Mouse (Mus musculus) heart, embryonic 13.5 days (tissue): ENCODE data around the gene Tgfb1i1. TPM values are rescaled to one million over a fixed set of nuclear protein-coding genes. Genes with fewer than 3 reads are reported as not detected.
A peak's percentile ranks its signal among the peaks of the same experiment; 100 is the strongest.

ENCODE experiments used
- ATAC-seq: fragments of 200-750 bp; cut with Nextera tagmentation; 2 replicates; pipeline ENCODE4 v1.8.0; 2017; ENCODE audit warnings: moderate TSS enrichment; ENCODE audit not compliant: insufficient number of reproducible peaks, low FRiP score, low TSS enrichment; ENCODE audit errors: extremely low read depth
- H3K27ac ChIP-seq: fragments of 300-500 bp; sonication (generic); replicated peaks from 2 replicates; pipeline ENCODE4 v1.5.1; 2015; ENCODE audit warnings: moderate library complexity, mild to moderate bottlenecking, inconsistent platforms
- H3K27me3 ChIP-seq: fragments of 300-500 bp; sonication (generic); replicated peaks from 2 replicates; pipeline ENCODE4 v1.6.1; 2015; ENCODE audit warnings: mild to moderate bottlenecking, inconsistent platforms
- H3K36me3 ChIP-seq: fragments of 300-500 bp; sonication (generic); 2 replicates; pipeline ENCODE4 v1.6.1; 2015; ENCODE audit warnings: mild to moderate bottlenecking, inconsistent platforms
- H3K4me1 ChIP-seq: fragments of 300-500 bp; sonication (generic); 2 replicates; pipeline ENCODE4 v1.6.1; 2015; ENCODE audit warnings: inconsistent platforms
- H3K4me2 ChIP-seq: fragments of 300-500 bp; sonication (generic); 2 replicates; pipeline ENCODE4 v1.6.1; 2015; ENCODE audit warnings: inconsistent platforms, mild to moderate bottlenecking, moderate library complexity
- H3K4me3 ChIP-seq: fragments of 300-500 bp; sonication (generic); 2 replicates; pipeline ENCODE4 v1.5.1; 2015; ENCODE audit warnings: moderate library complexity, mild to moderate bottlenecking, inconsistent platforms
- H3K9ac ChIP-seq: fragments of 300-500 bp; sonication (generic); 2 replicates; pipeline ENCODE4 v1.6.1; 2015; ENCODE audit warnings: inconsistent platforms, mild to moderate bottlenecking, moderate library complexity
- H3K9me3 ChIP-seq: fragments of 300-500 bp; sonication (generic); 2 replicates; pipeline ENCODE4 v1.6.1; 2016; ENCODE audit warnings: inconsistent platforms
- WGBS: fragments of 180-500 bp; shearing (Covaris S2); methylation state at CpG from one replicate; pipeline ENCODE4 v1.1.7; 2015; ENCODE audit warnings: mixed read lengths; 5-methylcytosine and 5-hydroxymethylcytosine counted together
- polyA plus RNA-seq: library from polyadenylated mRNA; unstranded; fragments of >200 nt; fragmentation: Nextera tagmentation; extraction: Ambion mirVana; gene quantifications from 2 replicates; pipeline ENCODE4 v1.2.1, GENCODE M21; 2015

The Tgfb1i1 gene
- polyA plus RNA-seq, 1 experiment from 2014 or later: 177 TPM

GRCm38 (mm10) chr7:128234796-128235195 is 11.8 kb upstream of the Tgfb1i1 start:
- 78% methylated on average over 2 of the region's 2 CpGs for WGBS
- no peak overlapping the region for H3K4me3 ChIP-seq
- no peaks in the 10 kb centered on the region; the same call in none of the 2 replicates for H3K27me3 ChIP-seq
- ATAC-seq: no peak
- H3K9ac ChIP-seq: no peak overlapping the region
- H3K4me2 ChIP-seq: no peak overlapping the region
- peaks cover 21% of the 10 kb centered on the region for H3K4me1 ChIP-seq
- H3K27ac ChIP-seq: no peak overlapping the region
- H3K36me3 ChIP-seq: peaks cover 16% of the 10 kb centered on the region
- no peaks in the 10 kb centered on the region for H3K9me3 ChIP-seq

DNA sequence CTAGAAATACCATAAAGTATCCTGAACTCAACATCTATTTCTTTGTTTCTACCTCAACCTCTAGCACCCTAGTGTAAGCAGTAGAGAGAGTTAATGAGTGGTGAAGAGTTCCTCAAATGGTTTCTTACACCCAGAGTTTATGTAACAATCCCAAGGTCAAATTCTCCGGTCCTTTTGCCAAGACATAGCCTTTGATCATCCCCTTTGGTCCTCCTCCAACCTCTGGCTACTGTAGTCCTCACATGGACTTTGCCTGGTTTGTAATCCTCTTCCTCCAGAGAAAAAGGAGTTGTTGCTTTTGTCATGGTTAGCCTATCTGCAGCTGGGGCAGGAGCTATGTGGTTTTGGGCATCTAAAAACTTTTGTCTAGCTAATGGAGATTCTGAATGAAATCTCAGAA is 11.1 kb upstream of the Tgfb1i1 start:
- 80% methylated on average over 1 of the region's 1 CpGs for WGBS

DNA sequence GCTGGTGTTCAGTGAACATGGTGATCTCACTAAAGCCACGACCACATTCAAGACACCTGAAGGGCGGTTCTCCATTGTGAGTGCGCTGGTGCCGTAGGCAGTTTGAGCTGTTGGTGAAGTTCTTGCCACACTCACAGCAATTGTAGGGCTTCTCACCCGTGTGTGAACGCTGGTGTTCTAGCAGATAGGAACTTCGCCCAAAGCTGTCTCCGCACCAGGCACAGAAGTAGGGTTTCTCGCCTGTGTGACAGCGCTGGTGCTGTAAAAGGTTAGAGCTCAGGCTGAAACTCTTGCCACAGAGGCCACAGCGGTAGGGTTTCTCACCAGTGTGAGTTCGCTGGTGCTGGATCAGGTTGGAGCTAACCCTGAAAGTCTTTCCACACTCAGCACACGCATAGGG is 10.2 kb upstream of the Tgfb1i1 start:
- 88% methylated on average over 13 of the region's 13 CpGs for WGBS
- H3K9me3 ChIP-seq: no peaks in the 10 kb centered on the region
- peak overlapping the region; percentile 83 for H3K4me3 ChIP-seq
- peaks cover 31% of the 10 kb centered on the region for H3K4me1 ChIP-seq
- H3K4me2 ChIP-seq: peak overlapping the region; percentile 86
- H3K27me3 ChIP-seq: no peaks in the 10 kb centered on the region
- H3K9ac ChIP-seq: peak overlapping the region; percentile 89
- H3K36me3 ChIP-seq: peaks cover 32% of the 10 kb centered on the region
- no peak overlapping the region for H3K27ac ChIP-seq
- no peak for ATAC-seq

More for the DNA sequence above, 11.1 kb upstream of the Tgfb1i1 start:
- no peak overlapping the region for H3K4me3 ChIP-seq
- no peak overlapping the region for H3K4me2 ChIP-seq
- H3K4me1 ChIP-seq: peaks cover 27% of the 10 kb centered on the region
- no peak overlapping the region for H3K27ac ChIP-seq
- no peak overlapping the region for H3K9ac ChIP-seq
- H3K36me3 ChIP-seq: peaks cover 23% of the 10 kb centered on the region
- H3K27me3 ChIP-seq: no peaks in the 10 kb centered on the region; the same call in none of the 2 replicates
- H3K9me3 ChIP-seq: no peaks in the 10 kb centered on the region
- no peak for ATAC-seq

DNA sequence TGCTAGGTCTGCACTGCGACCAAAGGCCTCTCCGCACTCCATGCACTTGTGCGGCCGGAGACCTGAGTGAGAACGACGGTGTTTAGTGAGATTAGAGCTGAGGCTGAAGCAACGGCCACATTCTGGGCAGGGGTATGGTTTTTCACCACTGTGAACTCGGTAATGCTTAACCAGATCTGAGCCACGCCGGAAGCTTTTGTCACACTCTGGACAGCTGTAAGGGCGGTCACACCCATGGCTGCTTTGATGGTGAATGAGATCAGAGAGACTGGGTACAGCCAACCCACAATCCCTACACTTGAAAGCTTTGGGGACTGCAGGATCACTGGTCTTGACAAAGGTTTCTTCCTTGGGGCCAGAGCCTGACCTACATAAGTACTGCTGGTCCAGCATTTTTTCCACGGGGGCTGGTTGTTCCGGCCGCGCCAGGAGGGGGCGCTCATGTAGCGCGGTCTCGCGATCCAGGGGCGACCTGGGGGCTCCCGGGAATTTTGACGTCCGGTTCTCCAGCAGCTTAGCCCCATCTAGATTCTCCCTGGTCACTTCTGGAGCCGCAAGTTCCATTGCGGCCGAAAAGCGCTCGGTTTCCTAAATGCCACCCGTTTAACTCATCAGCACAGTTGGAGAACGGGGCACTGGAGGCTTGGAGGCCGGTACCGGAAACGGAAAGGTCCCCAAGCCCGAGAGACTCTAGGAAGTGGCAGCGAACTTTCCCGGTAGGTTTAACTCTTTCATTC is 9.6 kb upstream of the Tgfb1i1 start, which contains the start of gene Armc5:
Gene Armc5 (plus strand): TSS at position 487 of the 737 bp plus-strand sequence.
- Histone ChIP-seq H3K9me3 (no peaks in the 10 kb centered on the region), H3K4me3 (peak within 1 kb of the TSS; percentile 83), H3K36me3 (peaks cover 38% of the 10 kb centered on the region), H3K27ac (peak within 1 kb of the TSS; percentile 98), H3K27me3 (no peaks in the 10 kb centered on the region), H3K4me1 (peaks cover 31% of the 10 kb centered on the region), H3K4me2 (peak within 1 kb of the TSS; percentile 86), H3K9ac (peak within 1 kb of the TSS; percentile 89)
- 25% methylated on average over 37 of the region's 37 CpGs for WGBS
- ATAC-seq: no peak

DNA sequence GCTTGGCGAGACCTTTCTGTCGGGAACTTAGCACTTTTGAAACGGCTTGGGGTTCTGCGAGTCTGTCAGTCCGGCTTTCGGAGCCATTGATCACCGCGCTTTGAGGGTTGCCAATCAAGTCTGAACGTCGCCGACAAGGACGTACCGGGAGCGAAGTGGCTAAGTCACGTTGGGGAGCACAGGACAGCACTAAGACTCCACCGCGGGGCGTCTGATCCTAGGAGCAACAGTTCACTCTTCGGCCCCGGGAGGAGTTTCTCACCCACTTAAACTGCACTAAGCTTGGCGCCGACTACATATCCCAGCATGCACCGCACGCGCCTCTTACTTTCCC is 9.1 kb upstream of the Tgfb1i1 start:
- H3K9ac ChIP-seq: peak overlapping the region; percentile 89
- H3K27me3 ChIP-seq: no peaks in the 10 kb centered on the region
- ATAC-seq: no peak
- H3K4me2 ChIP-seq: peak overlapping the region; percentile 86
- peaks cover 44% of the 10 kb centered on the region for H3K36me3 ChIP-seq
- H3K4me3 ChIP-seq: peak overlapping the region; percentile 83
- under 1% methylated on average over 25 of the region's 25 CpGs for WGBS
- H3K9me3 ChIP-seq: no peaks in the 10 kb centered on the region
- H3K4me1 ChIP-seq: peaks cover 31% of the 10 kb centered on the region
- H3K27ac ChIP-seq: peak overlapping the region; percentile 98

- peak within 1 kb of the TSS; percentile 83 for H3K4me3 ChIP-seq
- H3K36me3 ChIP-seq: peaks cover 50% of the 10 kb centered on the region
- H3K9ac ChIP-seq: peak within 1 kb of the TSS; percentile 89
- H3K27ac ChIP-seq: peak within 1 kb of the TSS; percentile 98
- WGBS: under 1% methylated on average over 72 of the region's 72 CpGs
- no peaks in the 10 kb centered on the region for H3K9me3 ChIP-seq
- H3K27me3 ChIP-seq: no peaks in the 10 kb centered on the region
- ATAC-seq: peak; percentile 85
- H3K4me1 ChIP-seq: peaks cover 31% of the 10 kb centered on the region
- H3K4me2 ChIP-seq: peak within 1 kb of the TSS; percentile 86
Observed at GRCm38 (mm10) chr7:128237927-128238778, 8.5 kb upstream of the Tgfb1i1 start, which contains the start of gene 9130023H24Rik. TSS of gene 9130023H24Rik (minus strand) at chr7:128238031.

GRCm38 (mm10) chr7:128238991-128239390 is 7.6 kb upstream of the Tgfb1i1 start:
- Histone ChIP-seq H3K36me3 (peaks cover 54% of the 10 kb centered on the region), H3K4me3 (peak overlapping the region; percentile 83), H3K27me3 (no peaks in the 10 kb centered on the region), H3K4me1 (peaks cover 31% of the 10 kb centered on the region), H3K27ac (peak overlapping the region; percentile 98), H3K9me3 (no peaks in the 10 kb centered on the region), H3K4me2 (peak overlapping the region; percentile 86), H3K9ac (peak overlapping the region; percentile 77)
- WGBS: 27% methylated on average over 4 of the region's 4 CpGs
- ATAC-seq: no peak

DNA sequence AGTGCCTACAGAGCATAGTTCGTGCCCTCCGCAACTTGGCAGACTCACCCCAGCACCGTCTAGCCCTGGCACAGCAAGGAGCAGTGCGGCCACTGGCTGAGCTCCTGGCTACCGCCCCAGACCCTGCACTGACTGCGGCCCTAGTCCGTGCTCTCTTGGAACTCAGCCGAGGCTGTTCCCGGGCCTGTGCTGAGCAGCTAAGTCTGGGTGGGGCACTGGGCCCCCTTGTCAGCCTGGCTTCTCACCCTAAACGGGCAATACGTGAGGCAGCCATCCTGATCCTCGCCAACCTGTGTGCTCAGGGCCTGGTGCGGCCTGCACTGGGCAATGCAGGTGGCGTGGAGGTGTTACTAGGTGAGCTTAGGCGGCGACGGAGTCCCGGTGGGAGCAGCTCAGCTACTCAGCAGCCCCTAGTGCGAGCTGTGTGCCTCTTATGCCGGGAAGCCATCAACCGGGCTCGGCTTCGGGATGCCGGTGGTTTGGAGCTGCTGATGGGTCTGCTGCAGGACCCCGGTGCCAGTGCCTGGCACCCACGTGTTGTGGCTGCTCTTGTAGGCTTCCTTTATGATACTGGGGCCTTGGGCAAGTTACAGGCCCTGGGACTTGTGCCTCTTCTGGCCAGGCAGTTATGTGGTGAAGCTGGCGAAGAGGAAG is 6.4 kb upstream of the Tgfb1i1 start:
- Histone ChIP-seq H3K27me3 (no peaks in the 10 kb centered on the region), H3K27ac (no peak overlapping the region), H3K9ac (peak overlapping the region; percentile 24; the same call in 1 of the 2 replicates), H3K9me3 (no peaks in the 10 kb centered on the region), H3K36me3 (peaks cover 65% of the 10 kb centered on the region), H3K4me3 (no peak overlapping the region), H3K4me1 (peaks cover 31% of the 10 kb centered on the region), H3K4me2 (no peak overlapping the region)
- WGBS: 93% methylated on average over 27 of the region's 27 CpGs
- no peak for ATAC-seq

- 94% methylated on average over 16 of the region's 16 CpGs for WGBS
Observed at GRCm38 (mm10) chr7:128242331-128242730, 4.3 kb upstream of the Tgfb1i1 start.

DNA sequence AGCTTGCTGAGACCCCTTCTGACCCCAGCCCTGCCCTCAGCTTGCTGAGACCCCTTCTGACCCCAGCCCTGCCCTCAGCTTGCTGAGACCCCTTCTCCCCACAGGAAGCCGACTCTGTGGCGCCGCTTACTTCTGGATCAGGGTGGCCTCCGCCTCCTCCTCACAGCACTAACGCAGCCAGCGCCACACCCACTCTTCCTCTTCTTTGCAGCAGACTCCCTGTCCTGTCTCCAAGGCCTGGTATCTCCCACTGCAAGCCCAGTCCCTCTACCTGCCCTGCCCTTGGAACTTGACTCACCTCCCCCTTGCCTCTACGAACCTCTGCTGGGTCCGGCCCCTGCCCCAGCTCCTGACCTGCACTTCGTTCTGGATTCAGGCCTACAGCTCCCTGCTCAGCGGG is 2.7 kb upstream of the Tgfb1i1 start:
- ATAC-seq: no peak
- Histone ChIP-seq H3K4me1 (peaks cover 45% of the 10 kb centered on the region), H3K36me3 (peaks cover 62% of the 10 kb centered on the region), H3K27me3 (no peaks in the 10 kb centered on the region), H3K27ac (no peak overlapping the region), H3K9me3 (no peaks in the 10 kb centered on the region), H3K4me3 (no peak overlapping the region), H3K9ac (no peak overlapping the region), H3K4me2 (no peak overlapping the region)
- WGBS: 63% methylated on average over 10 of the region's 10 CpGs

More at GRCm38 (mm10) chr7:128242331-128242730, 4.3 kb upstream of the Tgfb1i1 start:
- H3K9me3 ChIP-seq: no peaks in the 10 kb centered on the region
- H3K27me3 ChIP-seq: no peaks in the 10 kb centered on the region
- no peak overlapping the region for H3K4me3 ChIP-seq
- no peak overlapping the region for H3K9ac ChIP-seq
- peaks cover 36% of the 10 kb centered on the region for H3K4me1 ChIP-seq
- H3K4me2 ChIP-seq: no peak overlapping the region
- ATAC-seq: no peak
- no peak overlapping the region for H3K27ac ChIP-seq
- peaks cover 53% of the 10 kb centered on the region for H3K36me3 ChIP-seq
